Mouse (Mus musculus) liver, embryonic 13.5 days (tissue): ENCODE measurements around the gene Pcx. TPM values are rescaled to one million over a fixed set of nuclear protein-coding genes. Genes with fewer than 3 reads are reported as not detected.

Source experiments
- ATAC-seq: fragments of 200-750 bp; cut with Nextera tagmentation; 2 replicates; pipeline ENCODE4 v1.8.0; 2017; ENCODE audit warnings: low read depth, mild to moderate bottlenecking, moderate number of reproducible peaks, moderate library complexity
- DNase-seq: peaks from one replicate; pipeline ENCODE4 v3.0.0; 2022
- H3K27ac ChIP-seq: fragments of 300-500 bp; sonication (generic); 2 replicates; pipeline ENCODE4 v1.5.1; 2015; ENCODE audit warnings: moderate library complexity, mild to moderate bottlenecking, inconsistent platforms
- H3K27me3 ChIP-seq: fragments of 300-500 bp; sonication (generic); 2 replicates; pipeline ENCODE4 v1.6.1; 2015; ENCODE audit warnings: mild to moderate bottlenecking, inconsistent platforms
- H3K36me3 ChIP-seq: fragments of 300-500 bp; sonication (generic); 2 replicates; pipeline ENCODE4 v1.6.1; 2015; ENCODE audit warnings: mild to moderate bottlenecking, inconsistent platforms
- H3K4me1 ChIP-seq: fragments of 300-500 bp; sonication (generic); replicated peaks from 2 replicates; pipeline ENCODE4 v1.6.1; 2015; ENCODE audit warnings: inconsistent platforms
- H3K4me2 ChIP-seq: fragments of 300-500 bp; sonication (generic); 2 replicates; pipeline ENCODE4 v1.6.1; 2015; ENCODE audit warnings: inconsistent platforms, mild to moderate bottlenecking, moderate library complexity
- H3K4me3 ChIP-seq: fragments of 300-500 bp; sonication (generic); replicated peaks from 2 replicates; pipeline ENCODE4 v1.5.1; 2015; ENCODE audit warnings: mild to moderate bottlenecking, inconsistent platforms
- H3K9ac ChIP-seq: fragments of 300-500 bp; sonication (generic); 2 replicates; pipeline ENCODE4 v1.6.1; 2015; ENCODE audit warnings: mild to moderate bottlenecking, inconsistent platforms
- H3K9me3 ChIP-seq: fragments of 300-500 bp; sonication (generic); replicated peaks from 2 replicates; pipeline ENCODE4 v1.6.1; 2016; ENCODE audit warnings: inconsistent platforms
- WGBS: fragments of 180-500 bp; shearing (Covaris S2); methylation state at CpG from one replicate; pipeline ENCODE4 v1.1.7; 2015; ENCODE audit not compliant: insufficient replicate concordance; 5-methylcytosine and 5-hydroxymethylcytosine counted together
- polyA plus RNA-seq: library from polyadenylated mRNA; unstranded; fragments of >200 nt; fragmentation: Nextera tagmentation; extraction: Ambion mirVana; gene quantifications from 2 replicates; pipeline ENCODE4 v1.2.1, GENCODE M21; 2015

Gene Pcx
- polyA plus RNA-seq, 1 experiment from 2014 or later = 31.4 TPM

GRCm38 (mm10) chr19:4624006-4624405, 113.7 kb downstream of the Pcx start:
- no peak for DNase-seq
- 89% methylated on average over 12 of the region's 12 CpGs for WGBS
- Histone ChIP-seq H3K9me3 (no peaks in the 10 kb centered on the region), H3K4me2 (peak overlapping the region; percentile 94), H3K9ac (0 out of 2 replicates have a peak overlapping the region, but pooled peaks have one; percentile 97), H3K27me3 (no peaks in the 10 kb centered on the region), H3K4me1 (peaks cover 44% of the 10 kb centered on the region), H3K4me3 (peak overlapping the region; percentile 90), H3K27ac (no peak overlapping the region), H3K36me3 (peaks cover 50% of the 10 kb centered on the region)
- ATAC-seq = no peak

- WGBS = 30% methylated on average over 4 of the region's 4 CpGs
- ATAC-seq = no peak; the same call in 1 of the 2 replicates
- Histone ChIP-seq H3K27me3 (no peaks in the 10 kb centered on the region), H3K27ac (peak overlapping the region; percentile 89), H3K4me2 (peak overlapping the region; percentile 94), H3K4me3 (peak overlapping the region; percentile 90), H3K9me3 (no peaks in the 10 kb centered on the region), H3K4me1 (peaks cover 44% of the 10 kb centered on the region), H3K36me3 (peaks cover 46% of the 10 kb centered on the region), H3K9ac (peak overlapping the region; percentile 97)
- DNase-seq = no peak
These were observed 114.3 kb downstream of the Pcx start for GRCm38 (mm10) chr19:4624406-4625178.

- peak within 1 kb of the TSS; percentile 89 for H3K27ac ChIP-seq
- under 1% methylated on average over 64 of the region's 64 CpGs for WGBS
- H3K9ac ChIP-seq = peak within 1 kb of the TSS; percentile 97
- no peaks in the 10 kb centered on the region for H3K9me3 ChIP-seq
- ATAC-seq = peak; percentile 89
- H3K4me1 ChIP-seq = peaks cover 44% of the 10 kb centered on the region
- H3K27me3 ChIP-seq = no peaks in the 10 kb centered on the region
- H3K4me3 ChIP-seq = peak within 1 kb of the TSS; percentile 90
- peak; percentile 86 for DNase-seq
- H3K36me3 ChIP-seq = peaks cover 39% of the 10 kb centered on the region
- H3K4me2 ChIP-seq = peak within 1 kb of the TSS; percentile 94
These were observed 115.0 kb downstream of the Pcx start, which contains the start of gene Rce1 for GRCm38 (mm10) chr19:4625179-4625828. Gene Rce1, minus strand, starts transcription at chr19:4625641.

GRCm38 (mm10) chr19:4625829-4626535, 115.7 kb downstream of the Pcx start:
- WGBS = under 1% methylated on average over 35 of the region's 35 CpGs
- no peak for DNase-seq
- ATAC-seq = peak; percentile 71

GRCm38 (mm10) chr19:4628819-4629218, 118.5 kb downstream of the Pcx start:
- ATAC-seq = no peak
- no peak overlapping the region for H3K9ac ChIP-seq
- H3K4me2 ChIP-seq = no peak overlapping the region
- WGBS = 0% methylated on average over 1 of the region's 1 CpGs
- peaks cover 42% of the 10 kb centered on the region for H3K4me1 ChIP-seq
- peaks cover 6% of the 10 kb centered on the region; the same call in 1 of the 2 replicates for H3K27me3 ChIP-seq
- no peak overlapping the region for H3K4me3 ChIP-seq
- no peaks in the 10 kb centered on the region for H3K9me3 ChIP-seq
- H3K36me3 ChIP-seq = peaks cover 4% of the 10 kb centered on the region
- H3K27ac ChIP-seq = no peak overlapping the region
- peak; percentile 39 for DNase-seq

More at GRCm38 (mm10) chr19:4625829-4626535, 115.7 kb downstream of the Pcx start:
- H3K36me3 ChIP-seq = peaks cover 32% of the 10 kb centered on the region
- peaks cover 44% of the 10 kb centered on the region for H3K4me1 ChIP-seq
- H3K27me3 ChIP-seq = no peaks in the 10 kb centered on the region
- no peaks in the 10 kb centered on the region for H3K9me3 ChIP-seq
- H3K27ac ChIP-seq = peak overlapping the region; percentile 89
- H3K4me2 ChIP-seq = peak overlapping the region; percentile 94
- peak overlapping the region; percentile 90 for H3K4me3 ChIP-seq
- H3K9ac ChIP-seq = peak overlapping the region; percentile 97

GRCm38 (mm10) chr19:4635986-4636385, 125.7 kb downstream of the Pcx start:
- Histone ChIP-seq H3K9ac (no peak overlapping the region), H3K9me3 (no peaks in the 10 kb centered on the region), H3K4me2 (no peak overlapping the region), H3K4me1 (no peaks in the 10 kb centered on the region), H3K36me3 (no peaks in the 10 kb centered on the region), H3K4me3 (no peak overlapping the region), H3K27ac (no peak overlapping the region), H3K27me3 (peaks cover 36% of the 10 kb centered on the region)
- ATAC-seq = no peak
- 56% methylated on average over 4 of the region's 4 CpGs for WGBS
- no peak for DNase-seq

- Histone ChIP-seq H3K27me3 (peaks cover 20% of the 10 kb centered on the region), H3K36me3 (no peaks in the 10 kb centered on the region), H3K27ac (no peak overlapping the region), H3K9ac (no peak overlapping the region), H3K9me3 (no peaks in the 10 kb centered on the region), H3K4me2 (no peak overlapping the region), H3K4me3 (no peak overlapping the region), H3K4me1 (no peaks in the 10 kb centered on the region)
- 33% methylated on average over 10 of the region's 10 CpGs for WGBS
- no peak for DNase-seq
- no peak for ATAC-seq
These were observed 134.0 kb downstream of the Pcx start for GRCm38 (mm10) chr19:4644271-4644670.

- Histone ChIP-seq H3K4me2 (no peak overlapping the region), H3K36me3 (no peaks in the 10 kb centered on the region), H3K27ac (no peak overlapping the region), H3K9me3 (no peaks in the 10 kb centered on the region), H3K4me3 (no peak overlapping the region), H3K27me3 (peaks cover 6% of the 10 kb centered on the region), H3K9ac (no peak overlapping the region), H3K4me1 (no peaks in the 10 kb centered on the region)
- WGBS = 67% methylated on average over 11 of the region's 11 CpGs
- no peak for ATAC-seq
- DNase-seq = no peak
These were observed 136.7 kb downstream of the Pcx start for GRCm38 (mm10) chr19:4646917-4647492.

- no peaks in the 10 kb centered on the region for H3K9me3 ChIP-seq
- no peak overlapping the region for H3K27ac ChIP-seq
- no peak overlapping the region for H3K9ac ChIP-seq
- H3K4me1 ChIP-seq = no peaks in the 10 kb centered on the region
- no peaks in the 10 kb centered on the region for H3K27me3 ChIP-seq
- DNase-seq = no peak
- H3K36me3 ChIP-seq = no peaks in the 10 kb centered on the region
- H3K4me3 ChIP-seq = no peak overlapping the region
- no peak overlapping the region for H3K4me2 ChIP-seq
- 76% methylated on average over 5 of the region's 5 CpGs for WGBS
- no peak for ATAC-seq
These were observed 147.9 kb downstream of the Pcx start for GRCm38 (mm10) chr19:4658156-4658555.

- H3K9me3 ChIP-seq = no peaks in the 10 kb centered on the region
- no peak overlapping the region for H3K27ac ChIP-seq
- 0 out of 2 replicates have a peak, but pooled peaks cover 8% of the 10 kb centered on the region for H3K27me3 ChIP-seq
- no peak overlapping the region for H3K4me3 ChIP-seq
- no peak for ATAC-seq
- no peaks in the 10 kb centered on the region for H3K4me1 ChIP-seq
- no peak overlapping the region for H3K4me2 ChIP-seq
- no peak overlapping the region for H3K9ac ChIP-seq
- H3K36me3 ChIP-seq = no peaks in the 10 kb centered on the region
- DNase-seq = no peak
These were observed 156.5 kb downstream of the Pcx start for GRCm38 (mm10) chr19:4666815-4667214.

- 53% methylated on average over 4 of the region's 4 CpGs for WGBS
- Histone ChIP-seq H3K4me3 (no peak overlapping the region), H3K27me3 (0 out of 2 replicates have a peak, but pooled peaks cover 5% of the 10 kb centered on the region), H3K27ac (no peak overlapping the region), H3K4me2 (no peak overlapping the region), H3K9me3 (no peaks in the 10 kb centered on the region), H3K36me3 (no peaks in the 10 kb centered on the region), H3K9ac (no peak overlapping the region), H3K4me1 (no peaks in the 10 kb centered on the region)
- ATAC-seq = no peak
- DNase-seq = no peak
These were observed 160.5 kb downstream of the Pcx start for GRCm38 (mm10) chr19:4670776-4671175.
